Mouse (Mus musculus) heart, postnatal 25 days (tissue): ENCODE data around the gene Ankrd61. TPM values are rescaled to one million over a fixed set of nuclear protein-coding genes. Genes with fewer than 3 reads are reported as not detected.

ENCODE experiments used
- DNase-seq: peaks from one replicate; pipeline ENCODE4 v3.0.0; 2022; ENCODE audit warnings: low spot score
- intact Hi-C: fragments of 180-260 bp; cut with DNase I; formaldehyde crosslinking; loops from one replicate; pipeline ENCODE4 v1.15.1; 2025
- total RNA-seq, 2 experiments: library from RNA; stranded (reverse); gene quantifications; 2 replicates each; pipeline ENCODE4 v1.2.3; 2021

Ankrd61 gene
- total RNA-seq = not detected

GRCm38 (mm10) chr5:143897635-143898330, at the start of gene Ankrd61:
TSS of gene Ankrd61 (minus strand) at chr5:143897685.
- intact Hi-C loops = no loop called here
- DNase-seq = no peak

GRCm38 (mm10) chr5:143943231-143944125, 46.0 kb upstream of the Ankrd61 start:
- intact Hi-C loops = no loop called here
- DNase-seq = no peak

- intact Hi-C loops = no loop called here
- DNase-seq = no peak
These were observed 44.1 kb upstream of the Ankrd61 start for GRCm38 (mm10) chr5:143941588-143941987.

GRCm38 (mm10) chr5:143936156-143936555, 38.7 kb upstream of the Ankrd61 start:
- intact Hi-C loops = no loop called here
- DNase-seq = no peak

- no peak for DNase-seq
- intact Hi-C loops = no loop called here
These were observed 36.4 kb upstream of the Ankrd61 start for GRCm38 (mm10) chr5:143933875-143934274.

GRCm38 (mm10) chr5:143933414-143933813, 35.9 kb upstream of the Ankrd61 start:
- intact Hi-C loops = no loop called here

GRCm38 (mm10) chr5:143932831-143933230, 35.3 kb upstream of the Ankrd61 start, which contains the start of gene Rsph10b:
TSS of gene Rsph10b (plus strand) at chr5:143933035.
- no peak for DNase-seq
- intact Hi-C loops = no loop called here

More at GRCm38 (mm10) chr5:143933414-143933813, 35.9 kb upstream of the Ankrd61 start:
- DNase-seq = no peak

- intact Hi-C loops = no loop called here
- no peak for DNase-seq
These were observed 34.5 kb upstream of the Ankrd61 start for GRCm38 (mm10) chr5:143931863-143932580.

- intact Hi-C loops = no loop called here
These were observed 33.2 kb upstream of the Ankrd61 start for GRCm38 (mm10) chr5:143930656-143931055.

GRCm38 (mm10) chr5:143929291-143929690, 31.8 kb upstream of the Ankrd61 start:
- DNase-seq = no peak
- intact Hi-C loops = no loop called here

More at GRCm38 (mm10) chr5:143930656-143931055, 33.2 kb upstream of the Ankrd61 start:
- no peak for DNase-seq

- intact Hi-C loops = no loop called here
- no peak for DNase-seq
These were observed 30.4 kb upstream of the Ankrd61 start, which contains the start of gene Gm42421 for GRCm38 (mm10) chr5:143927875-143928274. TSS of gene Gm42421 (plus strand) at chr5:143928175.

- no peak for DNase-seq
- intact Hi-C loops = no loop called here
These were observed 27.4 kb upstream of the Ankrd61 start for GRCm38 (mm10) chr5:143924781-143925452.

- DNase-seq = no peak
- intact Hi-C loops = no loop called here
These were observed 20.6 kb upstream of the Ankrd61 start for GRCm38 (mm10) chr5:143918120-143918519.

GRCm38 (mm10) chr5:143917418-143917817, 19.9 kb upstream of the Ankrd61 start:
- intact Hi-C loops = loop anchor here (2.0 kb wide), 1 partner anchor 185 kb away; the partner anchor contains the start of gene Usp42
- no peak for DNase-seq

GRCm38 (mm10) chr5:143916221-143916620, 18.7 kb upstream of the Ankrd61 start:
- intact Hi-C loops = loop anchor here (2.0 kb wide), 1 partner anchor 183 kb away; the partner anchor contains the start of gene Usp42
- DNase-seq = no peak

- intact Hi-C loops = loop anchor here (5.0 kb wide), 1 partner anchor 342 kb away; no protein-coding TSS in a partner anchor
- peak; percentile 96 for DNase-seq
These were observed 12.2 kb upstream of the Ankrd61 start, which contains the start of the genes Aimp2 and Pms2 for GRCm38 (mm10) chr5:143909417-143910400. TSS of gene Aimp2 (minus strand) at chr5:143909847. TSS of gene Pms2 (plus strand) at chr5:143909964.

GRCm38 (mm10) chr5:143908926-143909325, 11.4 kb upstream of the Ankrd61 start:
- no peak for DNase-seq
- intact Hi-C loops = no loop called here

GRCm38 (mm10) chr5:143906429-143906828, 8.9 kb upstream of the Ankrd61 start:
- intact Hi-C loops = no loop called here
- DNase-seq = no peak
